Mouse (Mus musculus): ENCODE results near the gene Hdhd5.

GRCm38 (mm10) chr6:120461217-120461616 lies 69.9 kb downstream of the Hdhd5 start:
- TF ChIP-seq CTCF (IDR thresholded peaks at IDR 0.05; ENCODE audit: control insufficient read depth, insufficient read depth, insufficient replicate concordance, low read depth, low read length) (no peak), POLR2A (IDR thresholded peaks at IDR 0.05; ENCODE audit: control insufficient read depth, low read depth, low read length) (no peak)

All from testis, adult 2 months (tissue).